Comparison of ENCODE assay signal across 7 mouse cellular contexts in genomic region chr12:84011251-84012040, GRCm38 (mm10). TPM values are rescaled to one million over a fixed set of nuclear protein-coding genes. Genes with fewer than 3 reads are reported as not detected.
A peak's percentile ranks its signal among the peaks of the same experiment; 100 is the strongest.
DNase-seq lines count a peak whose midpoint lies in the region; ATAC-seq and TF ChIP-seq lines count a peak whose summit lies in the region.

No protein-coding gene starts in this region.

- H3K27me3 ChIP-seq in liver, embryonic 14.5 days (ENCODE audit: control insufficient read depth, insufficient read depth, low read length), result peaks cover 13% of the 10 kb centered on the region
- H3K27me3 ChIP-seq in neural tube, embryonic 14.5 days (ENCODE audit: control insufficient read depth, insufficient read depth, low read length), result no peaks in the 10 kb centered on the region

- H3K4me3 ChIP-seq in liver, embryonic 14.5 days (ENCODE audit: insufficient read depth in 1 of 2, low read depth in 2 of 2, low read length in 2 of 2), result no peak overlapping the region
- H3K4me3 ChIP-seq in neural tube, embryonic 14.5 days (ENCODE audit: low read depth, low read length), result peak overlapping the region; percentile 41

- H3K36me3 ChIP-seq in liver, embryonic 14.5 days (replicated peaks; ENCODE audit: control insufficient read depth, insufficient read depth, low read depth), result no peaks in the 10 kb centered on the region
- no peaks in the 10 kb centered on the region for H3K36me3 ChIP-seq in neural tube, embryonic 14.5 days (ENCODE audit: control insufficient read depth, insufficient read depth, low read length)

- DNase-seq in fibroblast of lung, adult 2 months (ENCODE audit: low read depth), result peak; percentile 49
- peak; percentile 83 to 86 for DNase-seq in heart, postnatal 10 days
- DNase-seq in kidney, postnatal 36 days, result peak; percentile 96 to 98
- DNase-seq in liver, embryonic 14.5 days (ENCODE audit: low read depth in 3 of 3, low spot score in 3 of 3), result no peak
- DNase-seq in thymus, postnatal 14 days, result no peak

- H3K9ac ChIP-seq in liver, embryonic 14.5 days (replicated peaks), result no peak overlapping the region
- no peak overlapping the region for H3K9ac ChIP-seq in neural tube, embryonic 14.5 days (replicated peaks; ENCODE audit: low read depth, low read length)

- no peak overlapping the region for H3K27ac ChIP-seq in liver, embryonic 14.5 days
- H3K27ac ChIP-seq in neural tube, embryonic 14.5 days (ENCODE audit: low read depth, low read length), result peak overlapping the region; percentile 28

- ATAC-seq in cerebellum, adult (ENCODE audit: insufficient number of reproducible peaks, low FRiP score, low TSS enrichment), result peak; percentile 79
- ATAC-seq in liver, embryonic 14.5 days (ENCODE audit: insufficient read depth), result no peak
- peak; percentile 82 for ATAC-seq in neural tube, embryonic 14.5 days (ENCODE audit: low read depth)

- intact Hi-C loops in heart, postnatal 10 days (cut with DNase I), result no loop called here

- 55% methylated on average over 12 of the region's 12 CpGs for WGBS in liver, embryonic 14.5 days (ENCODE audit: insufficient replicate concordance)
- WGBS in neural tube, embryonic 14.5 days, result 14% methylated on average over 12 of the region's 12 CpGs

- H3K4me2 ChIP-seq in liver, embryonic 14.5 days (ENCODE audit: low read depth), result peak overlapping the region; percentile 29
- H3K4me2 ChIP-seq in neural tube, embryonic 14.5 days (ENCODE audit: low read depth, low read length), result peak overlapping the region; percentile 47

- H3K9me3 ChIP-seq in liver, embryonic 14.5 days (ENCODE audit: control insufficient read depth, low read length), result no peaks in the 10 kb centered on the region
- no peaks in the 10 kb centered on the region for H3K9me3 ChIP-seq in neural tube, embryonic 14.5 days (ENCODE audit: control insufficient read depth, low read length)

- TF ChIP-seq EP300 in liver, embryonic 14.5 days (IDR thresholded peaks at IDR 0.05; ENCODE audit: low read depth), result no peak

- 0 out of 4 replicates have a peak, but pooled peaks cover 0 to 3% of the 10 kb centered on the region in 2 experiments for H3K4me1 ChIP-seq in liver, embryonic 14.5 days (replicated peaks; ENCODE audit: control insufficient read depth in 2 of 2, insufficient read depth in 2 of 2, low read length in 1 of 2)
- peaks cover 6% of the 10 kb centered on the region for H3K4me1 ChIP-seq in neural tube, embryonic 14.5 days (ENCODE audit: control insufficient read depth, insufficient read depth, low read length)

- no peak for TF ChIP-seq CTCF in liver, embryonic 14.5 days (IDR thresholded peaks at IDR 0.05; ENCODE audit: low read depth)

RNA-seq across cellular contexts. Expression of gene Acot1, which starts 2.2 kb away (rescaled TPM):
- 100 to 1,000 TPM; 127 to 159 TPM for total RNA-seq in heart, postnatal 10 days (2021)
- 12.8 and 14.7 TPM in 2 replicates for polyA plus RNA-seq in liver, embryonic 14.5 days (2012; rRNA removed)
- polyA plus RNA-seq in liver, embryonic 14.5 days (2014; fragmentation: Nextera tagmentation; extraction: Ambion mirVana), result 28.3 and 35.7 TPM in 2 replicates
- 93.6 and 93.9 TPM in 2 replicates for polyA plus RNA-seq in neural tube, embryonic 14.5 days (2014; fragmentation: Nextera tagmentation; extraction: Ambion mirVana)

RNA-seq across cellular contexts. Expression of gene Acot2, which starts 23.8 kb away (rescaled TPM):
- 100 to 1,000 TPM; 201 to 233 TPM for total RNA-seq in heart, postnatal 10 days (2021)
- 2.7 and 2.9 TPM in 2 replicates for polyA plus RNA-seq in liver, embryonic 14.5 days (2012; rRNA removed)
- 5.5 and 6.0 TPM in 2 replicates for polyA plus RNA-seq in liver, embryonic 14.5 days (2014; fragmentation: Nextera tagmentation; extraction: Ambion mirVana)
- polyA plus RNA-seq in neural tube, embryonic 14.5 days (2014; fragmentation: Nextera tagmentation; extraction: Ambion mirVana), result 11.3 and 13.7 TPM in 2 replicates

RNA-seq across cellular contexts. Expression of gene Acot4, which starts 26.7 kb away (rescaled TPM):
- total RNA-seq in heart, postnatal 10 days (2021), result 1 to 10 TPM; 1.6 to 2.0 TPM
- 4.8 and 5.0 TPM in 2 replicates for polyA plus RNA-seq in liver, embryonic 14.5 days (2012; rRNA removed)
- polyA plus RNA-seq in liver, embryonic 14.5 days (2014; fragmentation: Nextera tagmentation; extraction: Ambion mirVana), result 7.9 and 8.4 TPM in 2 replicates
- polyA plus RNA-seq in neural tube, embryonic 14.5 days (2014; fragmentation: Nextera tagmentation; extraction: Ambion mirVana), result 0.47 and 0.59 TPM in 2 replicates

RNA-seq across cellular contexts. Expression of gene Heatr4, which starts 26.8 kb away (rescaled TPM):
- total RNA-seq in heart, postnatal 10 days (2021), result under 1 TPM in 1 of 2 experiments, not detected in 1; 0.17 TPM
- not detected in 2 replicates for polyA plus RNA-seq in liver, embryonic 14.5 days (2012; rRNA removed)
- not detected in 2 replicates for polyA plus RNA-seq in liver, embryonic 14.5 days (2014; fragmentation: Nextera tagmentation; extraction: Ambion mirVana)
- polyA plus RNA-seq in neural tube, embryonic 14.5 days (2014; fragmentation: Nextera tagmentation; extraction: Ambion mirVana), result not detected in 2 replicates

RNA-seq across cellular contexts. Expression of gene Gm49366, which starts 27.3 kb away (rescaled TPM):
- not detected for total RNA-seq in heart, postnatal 10 days (2021)
- not detected in 2 replicates for polyA plus RNA-seq in liver, embryonic 14.5 days (2012; rRNA removed)
- not detected in 2 replicates for polyA plus RNA-seq in liver, embryonic 14.5 days (2014; fragmentation: Nextera tagmentation; extraction: Ambion mirVana)
- polyA plus RNA-seq in neural tube, embryonic 14.5 days (2014; fragmentation: Nextera tagmentation; extraction: Ambion mirVana), result not detected in 2 replicates

Comparison
In these comparisons a context has a peak if more than half of its experiments do, and no peak if none do; other contexts are left out.
1. DNase-seq: peak in fibroblast of lung, adult 2 months (single experiment), heart, postnatal 10 days (2 of 2) and kidney, postnatal 36 days (2 of 2); none in liver, embryonic 14.5 days (0 of 3) and thymus, postnatal 14 days (single experiment).